Mouse (Mus musculus): ENCODE data around the gene Arhgap33.
A peak's percentile ranks its signal among the peaks of the same experiment; 100 is the strongest.

The Arhgap33 gene

DNA sequence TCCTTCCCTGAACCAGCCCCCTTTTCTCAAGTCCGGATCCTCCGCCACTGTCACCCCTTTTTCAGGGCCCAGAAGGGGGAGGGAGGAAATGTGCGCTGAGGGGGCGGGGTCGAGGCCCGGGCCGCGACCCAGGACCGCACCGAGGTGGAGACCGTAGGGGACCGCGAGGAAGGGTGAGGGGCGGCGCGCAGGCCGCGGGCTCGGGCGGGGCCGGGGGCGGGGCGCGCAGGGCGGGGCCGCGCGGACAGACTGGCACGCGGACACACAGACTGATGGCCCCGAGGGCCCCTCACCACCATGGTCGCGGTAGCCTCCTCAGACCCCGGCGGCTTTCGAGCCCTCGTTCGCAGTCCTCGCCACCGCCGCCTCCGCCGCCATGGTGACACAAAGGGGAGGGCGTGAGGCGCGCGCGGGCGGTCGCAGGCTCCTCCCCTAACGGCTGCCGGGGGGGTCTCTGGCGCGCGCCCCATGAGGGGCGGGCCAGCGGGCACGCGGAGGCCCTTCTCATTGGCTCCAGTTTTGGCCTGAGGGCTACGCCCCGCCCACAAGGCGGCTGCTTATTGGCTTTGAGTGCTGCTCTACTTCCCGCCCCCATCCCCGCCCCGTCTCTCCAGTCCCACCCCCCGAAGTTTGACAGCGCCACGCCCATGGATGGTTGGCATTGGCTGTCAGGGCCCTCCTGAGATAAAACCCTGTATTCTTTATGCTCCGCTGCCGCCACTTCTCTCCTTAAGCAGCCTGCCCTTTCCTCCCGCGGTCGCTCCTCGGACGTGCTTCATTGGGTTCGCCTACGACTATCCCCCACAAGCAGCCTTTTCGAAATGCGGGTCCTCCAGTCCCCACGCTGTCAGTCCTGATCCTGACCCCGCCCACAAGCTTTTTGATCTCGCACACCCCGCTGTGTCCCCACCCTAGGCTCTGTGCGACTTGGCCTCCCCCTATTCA lies at the start of gene Arhgap33:
Gene Arhgap33, minus strand, starts transcription at position 428 of the 945 bp plus-strand sequence.
- DNase-seq (ENCODE audit: low spot score), result peak; percentile 96

DNA sequence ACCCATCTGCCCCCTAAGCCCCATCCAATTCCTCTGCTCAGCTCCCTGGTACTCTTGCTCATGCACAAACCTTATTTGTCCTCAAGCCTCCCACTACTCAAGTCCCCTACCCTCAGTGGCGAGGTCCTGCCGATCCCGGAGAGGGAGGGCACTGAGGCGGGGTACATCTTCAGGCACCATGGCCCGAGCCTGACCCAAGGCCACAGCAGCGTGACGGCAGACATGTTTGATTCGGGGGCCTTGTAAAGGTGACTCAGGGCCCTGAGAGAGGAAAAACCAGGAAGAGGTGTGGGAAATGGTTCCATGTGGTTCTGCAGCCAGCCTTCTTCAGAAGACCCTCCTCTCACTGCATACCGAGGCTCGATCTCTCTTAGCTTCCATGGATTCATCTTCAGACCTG lies 49.5 kb upstream of the Arhgap33 start:
- DNase-seq (ENCODE audit: low spot score), result no peak

DNA sequence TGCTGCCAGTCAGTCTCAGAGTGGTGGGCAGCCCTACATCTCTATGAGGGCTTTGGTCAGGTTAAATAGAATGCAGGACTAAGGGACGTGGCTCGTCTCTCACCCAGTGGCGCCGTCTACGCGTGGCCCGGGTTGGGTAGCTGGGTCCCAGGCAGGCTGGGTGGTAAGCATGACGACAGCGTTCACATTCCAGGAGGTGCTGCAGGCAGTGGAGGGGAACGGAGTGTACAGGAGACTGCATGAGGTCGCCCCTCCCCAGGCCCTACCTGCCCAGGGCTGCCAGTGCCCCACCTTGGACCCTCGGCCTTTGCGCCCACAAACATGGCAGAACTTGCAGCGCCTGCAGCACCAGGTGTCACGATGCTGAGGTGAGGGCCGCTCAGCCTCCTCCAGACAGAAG lies 46.7 kb upstream of the Arhgap33 start:
- DNase-seq (ENCODE audit: low spot score), result no peak

DNA sequence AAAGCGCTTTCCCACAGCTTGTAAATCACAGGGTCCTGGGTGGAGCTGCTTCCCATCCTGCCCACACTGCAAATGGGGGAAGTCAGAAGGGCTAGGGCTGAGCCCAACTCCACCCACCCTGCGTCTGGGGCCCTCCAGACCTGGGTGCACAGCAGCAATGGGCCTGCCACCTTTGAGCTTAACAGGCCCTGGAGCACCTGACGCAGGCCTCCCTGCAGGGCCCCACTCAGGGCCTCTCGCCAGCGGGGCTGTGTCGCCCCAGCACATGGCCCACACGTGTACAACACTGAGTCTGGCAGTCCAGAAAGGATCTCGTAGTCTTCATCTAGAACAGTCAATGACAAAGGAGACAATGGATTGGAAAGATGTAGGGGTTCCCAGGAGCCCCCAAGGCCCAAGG lies 45.1 kb upstream of the Arhgap33 start:
- no peak for DNase-seq (ENCODE audit: low spot score)

- peak; percentile 26 for DNase-seq (ENCODE audit: low spot score)
These were observed 38.1 kb upstream of the Arhgap33 start for GRCm38 (mm10) chr7:30572969-30573368.

DNA sequence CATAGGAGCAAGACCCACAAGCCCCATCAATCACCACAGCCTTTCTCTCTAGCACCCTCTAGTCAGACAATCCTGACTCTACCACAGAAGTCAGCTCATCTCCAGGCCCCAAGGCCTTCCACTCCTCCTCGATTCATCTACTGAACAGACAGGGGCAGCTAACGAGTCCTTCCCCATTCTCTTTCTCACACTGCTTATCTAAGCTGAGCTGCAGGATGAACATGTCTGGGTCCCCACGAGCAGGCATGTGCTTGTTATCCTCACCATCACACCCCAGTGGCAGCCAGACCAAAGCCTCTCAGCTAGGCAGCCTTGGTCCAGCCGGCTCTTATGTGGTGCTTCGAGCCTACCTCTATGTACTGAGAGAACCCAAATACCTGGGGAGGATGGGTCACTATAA lies 37.5 kb upstream of the Arhgap33 start:
- no peak for DNase-seq (ENCODE audit: low spot score)

DNA sequence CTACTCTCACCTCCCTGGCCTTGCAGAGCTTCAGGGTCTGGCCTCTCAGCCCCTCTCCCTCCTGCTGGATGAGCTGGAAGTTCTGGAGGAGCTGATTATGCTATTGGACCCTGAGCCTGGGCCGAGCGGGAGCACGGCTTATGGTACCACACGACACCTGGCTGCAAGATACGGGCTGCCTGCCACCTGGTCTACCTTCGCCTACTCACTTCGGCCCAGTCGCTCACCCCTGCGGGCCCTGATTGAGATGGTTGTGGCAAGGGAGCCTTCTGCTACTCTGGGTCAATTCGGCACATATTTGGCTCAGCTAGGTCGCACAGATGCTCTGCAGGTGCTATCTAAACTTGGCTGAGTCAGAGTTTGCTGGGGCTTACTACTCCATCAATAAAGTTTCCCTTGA lies 32.7 kb upstream of the Arhgap33 start:
- DNase-seq (ENCODE audit: low spot score), result no peak

DNA sequence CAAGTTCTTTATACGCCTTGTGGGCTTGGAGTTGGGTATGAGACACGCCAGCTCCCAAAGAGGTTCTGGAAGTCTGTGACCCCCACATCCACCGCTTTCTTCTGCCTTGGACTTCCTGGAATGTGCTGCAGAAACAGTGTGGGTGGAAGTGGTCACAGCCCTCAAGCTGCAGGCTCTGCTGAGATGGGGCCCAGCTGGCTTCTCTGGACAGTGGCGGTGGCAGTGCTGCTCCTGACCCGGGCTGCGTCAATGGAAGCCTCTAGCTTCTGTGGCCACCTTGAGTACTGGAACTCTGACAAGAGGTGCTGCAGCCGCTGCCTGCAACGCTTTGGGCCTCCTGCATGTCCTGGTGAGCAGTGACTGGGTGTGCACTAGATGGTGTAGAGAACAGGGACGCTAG lies 31.2 kb upstream of the Arhgap33 start:
- no peak for DNase-seq (ENCODE audit: low spot score)

- no peak for DNase-seq (ENCODE audit: low spot score)
These were observed 30.2 kb upstream of the Arhgap33 start, which contains the start of gene Igflr1 for GRCm38 (mm10) chr7:30564970-30565571. TSS of gene Igflr1 (plus strand) at chr7:30565427.

DNA sequence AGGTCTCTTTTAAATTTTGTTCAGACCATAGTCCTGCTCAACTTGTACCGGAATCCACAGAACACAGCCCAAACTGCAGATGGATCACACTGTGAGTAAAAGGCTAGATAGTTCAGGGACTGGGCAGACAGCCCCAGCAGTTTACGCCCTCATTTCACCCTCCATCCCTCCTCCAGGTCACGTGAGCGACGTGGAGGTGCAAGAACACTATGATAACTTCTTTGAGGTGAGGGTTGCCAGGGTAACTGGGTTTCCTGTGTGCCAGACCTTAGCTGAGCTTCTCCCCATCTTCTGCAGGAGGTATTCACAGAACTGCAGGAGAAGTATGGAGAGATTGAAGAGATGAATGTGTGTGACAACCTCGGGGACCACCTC lies 29.0 kb upstream of the Arhgap33 start:
- peak; percentile 28 for DNase-seq (ENCODE audit: low spot score)

GRCm38 (mm10) chr7:30563117-30563905 lies 28.5 kb upstream of the Arhgap33 start, which contains the start of the genes U2af1l4, Gm49396 and Psenen:
TSS of gene U2af1l4 (plus strand) at chr7:30563301.
TSS of gene Gm49396 (plus strand) at chr7:30563344.
TSS of gene Psenen (minus strand) at chr7:30563627.
- DNase-seq (ENCODE audit: low spot score), result peak; percentile 98

- no peak for DNase-seq (ENCODE audit: low spot score)
These were observed 27.8 kb upstream of the Arhgap33 start for GRCm38 (mm10) chr7:30562526-30563116.

DNA sequence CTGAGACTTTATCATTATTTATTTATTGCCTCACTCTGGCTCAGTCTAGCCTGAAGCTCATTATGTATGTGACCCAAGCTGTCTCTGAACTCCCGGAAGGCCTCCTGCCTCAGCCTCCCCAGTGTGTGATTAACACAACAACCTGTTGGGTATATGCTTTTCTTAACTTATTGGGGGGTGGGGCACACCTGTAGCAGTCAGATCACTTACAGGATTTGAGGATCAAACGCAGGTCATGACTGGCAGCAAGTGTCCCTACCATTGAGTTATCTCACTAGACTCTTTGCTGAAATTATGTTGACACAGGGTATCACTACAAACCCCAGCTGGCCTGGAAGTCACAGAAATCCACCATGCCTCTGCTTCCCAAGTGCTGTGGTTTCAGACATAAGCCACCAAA lies 25.4 kb upstream of the Arhgap33 start:
- DNase-seq (ENCODE audit: low spot score), result no peak

DNA sequence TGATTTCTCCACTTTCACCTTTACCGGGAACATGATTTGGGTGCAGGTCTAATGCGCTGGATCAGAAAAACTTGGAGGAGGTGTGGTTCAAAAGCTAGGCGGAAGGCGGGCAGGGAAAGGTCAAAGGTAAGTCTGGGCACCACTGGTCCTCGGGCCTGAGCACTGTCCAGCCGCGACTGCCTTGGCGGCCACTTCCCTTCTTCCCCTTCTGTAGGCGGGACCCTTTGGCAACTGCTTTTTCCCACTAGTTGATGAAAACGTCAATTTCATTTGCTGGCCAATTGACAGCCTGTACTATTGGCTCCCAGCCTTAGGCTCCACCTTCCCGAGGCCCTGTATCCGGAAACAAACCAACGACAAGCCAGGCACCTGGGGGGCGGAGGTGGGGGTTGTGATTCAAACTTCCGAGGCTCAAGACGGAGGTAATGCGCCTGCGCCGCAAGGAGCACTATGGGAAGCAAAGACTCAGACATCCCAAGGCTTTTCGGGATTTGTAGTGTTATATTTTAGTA lies 24.6 kb upstream of the Arhgap33 start, which contains the start of gene Lin37:
Gene Lin37, minus strand, starts transcription at position 396 of the 512 bp plus-strand sequence.
- peak; percentile 99 for DNase-seq (ENCODE audit: low spot score)

GRCm38 (mm10) chr7:30558656-30559442 lies 24.0 kb upstream of the Arhgap33 start:
- DNase-seq (ENCODE audit: low spot score), result no peak

- DNase-seq (ENCODE audit: low spot score), result no peak
These were observed 23.1 kb upstream of the Arhgap33 start for GRCm38 (mm10) chr7:30557901-30558514.

DNA sequence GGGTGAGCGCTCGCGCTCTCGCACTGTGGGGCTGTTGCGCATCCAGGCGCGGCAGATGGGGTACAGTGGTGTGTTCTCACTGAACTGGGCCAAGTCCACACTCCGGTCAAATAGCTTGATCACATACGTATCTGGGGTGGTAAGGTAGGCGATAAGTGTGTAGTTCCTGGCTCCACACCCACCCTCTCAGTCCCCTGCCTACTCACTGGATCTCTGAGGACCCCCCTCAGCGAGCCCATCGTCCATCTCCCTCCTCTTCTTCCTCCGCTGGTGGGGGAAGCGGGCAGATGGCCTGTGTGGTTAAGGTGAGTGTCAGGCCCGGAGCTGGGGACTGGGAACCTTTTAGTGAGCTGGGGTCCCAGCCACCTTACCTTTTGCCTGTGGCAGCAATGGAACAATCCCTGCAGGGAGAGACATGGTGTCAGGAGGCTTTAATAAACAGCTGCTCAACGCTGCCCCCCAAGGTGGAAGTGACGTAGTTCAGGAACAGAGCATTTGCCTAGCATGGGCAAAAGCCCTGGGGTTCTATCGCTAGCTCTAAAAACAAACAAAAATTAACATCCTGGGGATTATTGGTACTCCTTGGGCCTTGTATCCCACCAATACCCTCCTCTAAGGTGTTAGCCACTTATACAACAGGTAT lies 22.2 kb upstream of the Arhgap33 start:
- DNase-seq (ENCODE audit: low spot score), result no peak

DNA sequence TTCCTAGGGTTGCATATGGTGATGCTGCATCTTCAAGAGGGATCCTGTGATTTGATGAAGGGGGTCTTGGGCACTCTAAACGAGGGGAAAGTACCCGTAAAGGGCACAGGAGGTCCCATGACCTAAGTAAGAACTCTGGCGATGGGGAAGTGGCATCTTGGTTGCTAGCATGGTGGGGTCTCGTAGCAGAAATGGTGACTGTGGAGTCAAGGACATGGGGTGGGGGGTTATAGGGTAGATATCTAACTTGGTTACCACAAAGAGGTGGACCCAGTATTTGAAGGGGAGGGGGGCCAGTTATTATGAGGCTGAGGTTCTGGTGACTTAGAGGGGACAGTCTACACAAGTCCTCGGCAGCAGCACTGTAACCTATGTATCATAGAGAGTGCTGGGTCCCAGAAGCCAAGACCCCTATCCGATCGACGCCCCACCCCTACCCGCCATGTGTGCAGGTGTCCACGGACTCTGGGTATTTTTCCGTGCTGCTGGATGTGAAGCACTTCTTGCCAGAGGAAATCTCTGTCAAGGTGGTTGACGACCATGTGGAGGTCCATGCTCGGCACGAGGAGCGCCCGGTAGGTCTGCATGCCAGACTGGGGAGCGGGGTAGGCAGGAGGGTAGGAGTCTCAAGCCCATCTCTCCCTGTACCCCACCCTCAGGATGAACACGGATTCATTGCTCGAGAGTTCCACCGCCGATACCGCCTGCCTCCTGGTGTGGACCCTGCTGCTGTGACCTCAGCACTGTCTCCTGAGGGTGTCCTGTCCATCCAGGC lies 19.1 kb upstream of the Arhgap33 start:
- DNase-seq (ENCODE audit: low spot score), result no peak

- peak; percentile 14 for DNase-seq (ENCODE audit: low spot score)
These were observed 18.2 kb upstream of the Arhgap33 start for GRCm38 (mm10) chr7:30553021-30553589.
